Mouse (Mus musculus) liver, postnatal 0 days (tissue): Measurements from ENCODE around the gene Efna5. TPM values are rescaled to one million over a fixed set of nuclear protein-coding genes. Genes with fewer than 3 reads are reported as not detected.

ENCODE experiments used
- ATAC-seq: fragments of 200-750 bp; cut with Nextera tagmentation; 2 replicates; pipeline ENCODE4 v1.8.0; 2017; ENCODE audit warnings: mild to moderate bottlenecking, moderate library complexity
- DNase-seq: peaks from one replicate; pipeline ENCODE4 v3.0.0-alpha.2; 2016
- H3K27ac ChIP-seq: fragments of 300-500 bp; sonication (generic); 2 replicates; pipeline ENCODE4 v1.5.1; 2014; ENCODE audit warnings: antibody characterized with exemption, moderate library complexity, mild to moderate bottlenecking, low read depth
- H3K27me3 ChIP-seq: fragments of 300-500 bp; sonication (generic); 2 replicates; pipeline ENCODE4 v1.6.1; 2014; ENCODE audit warnings: low read length, control low read depth, mixed read lengths; ENCODE audit not compliant: insufficient read depth
- H3K36me3 ChIP-seq: fragments of 300-500 bp; sonication (generic); replicated peaks from 2 replicates; pipeline ENCODE4 v1.6.1; 2014; ENCODE audit warnings: mild to moderate bottlenecking, control low read depth, low read length, moderate library complexity, mixed read lengths; ENCODE audit not compliant: insufficient read depth
- H3K4me1 ChIP-seq: fragments of 300-500 bp; sonication (generic); 2 replicates; pipeline ENCODE4 v1.6.1; 2014; ENCODE audit warnings: antibody characterized with exemption, mild to moderate bottlenecking, control low read depth; ENCODE audit not compliant: insufficient read depth
- H3K4me2 ChIP-seq: fragments of 300-500 bp; sonication (generic); 2 replicates; pipeline ENCODE4 v1.6.1; 2014; ENCODE audit warnings: low read depth, mild to moderate bottlenecking, low read length, moderate library complexity, mixed read lengths
- H3K4me3 ChIP-seq: fragments of 300-500 bp; sonication (generic); 2 replicates; pipeline ENCODE4 v1.5.1; 2014; ENCODE audit warnings: low read depth, low read length
- H3K9ac ChIP-seq: fragments of 300-500 bp; sonication (generic); replicated peaks from 2 replicates; pipeline ENCODE4 v1.6.1; 2014; ENCODE audit warnings: mild to moderate bottlenecking, moderate library complexity
- H3K9me3 ChIP-seq: fragments of 300-500 bp; sonication (generic); 2 replicates; pipeline ENCODE4 v1.6.1; 2016; ENCODE audit warnings: mild to moderate bottlenecking, control low read depth, low read length, mixed read lengths
- CTCF ChIP-seq: sonication (generic); IDR thresholded peaks from 2 replicates; pipeline ENCODE4 v1.5.1; 2016; ENCODE audit warnings: antibody characterized with exemption, low read depth
- EP300 ChIP-seq: IDR thresholded peaks from 2 replicates; pipeline ENCODE4 v1.6.1; 2016; ENCODE audit warnings: antibody characterized with exemption, low read depth, mild to moderate bottlenecking
- WGBS: fragments of 180-500 bp; shearing (Covaris S2); extraction: QIAGEN DNeasy Blood & Tissue Kit; methylation state at CpG from one replicate; pipeline ENCODE4 v1.1.7; 2014; ENCODE audit not compliant: insufficient replicate concordance; 5-methylcytosine and 5-hydroxymethylcytosine counted together
- polyA plus RNA-seq: library from polyadenylated mRNA; unstranded; fragments of >200 nt; fragmentation: Nextera tagmentation; extraction: Ambion mirVana; gene quantifications from 2 replicates; pipeline ENCODE4 v1.2.1, GENCODE M21; 2015

Efna5 gene
- polyA plus RNA-seq, 1 experiment from 2014 or later: 3.0 TPM

GRCm38 (mm10) chr17:62562439-62562838 lies 318.7 kb downstream of the Efna5 start:
- TF ChIP-seq CTCF (no peak), EP300 (no peak)
- H3K4me3 ChIP-seq: no peak overlapping the region
- H3K4me2 ChIP-seq: no peak overlapping the region
- 80% methylated on average over 7 of the region's 7 CpGs for WGBS
- ATAC-seq (no peak), DNase-seq (no peak)
- no peak overlapping the region for H3K27ac ChIP-seq
- H3K9me3 ChIP-seq: no peaks in the 10 kb centered on the region
- H3K9ac ChIP-seq: no peak overlapping the region
- H3K27me3 ChIP-seq: no peaks in the 10 kb centered on the region
- no peaks in the 10 kb centered on the region for H3K4me1 ChIP-seq
- H3K36me3 ChIP-seq: no peaks in the 10 kb centered on the region

GRCm38 (mm10) chr17:62557215-62557614 lies 323.9 kb downstream of the Efna5 start:
- Histone ChIP-seq H3K4me2 (no peak overlapping the region), H3K9me3 (no peaks in the 10 kb centered on the region), H3K36me3 (no peaks in the 10 kb centered on the region), H3K4me1 (no peaks in the 10 kb centered on the region), H3K4me3 (no peak overlapping the region), H3K9ac (no peak overlapping the region), H3K27ac (no peak overlapping the region), H3K27me3 (no peaks in the 10 kb centered on the region)
- WGBS: 74% methylated on average over 6 of the region's 6 CpGs
- TF ChIP-seq EP300 (no peak), CTCF (no peak)
- ATAC-seq: no peak
- DNase-seq: no peak
